Mouse (Mus musculus): ENCODE data around the gene Chml.

Gene Chml

GRCm38 (mm10) chr1:175648615-175649014 is 44.1 kb downstream of the Chml start:
- no peak for DNase-seq (ENCODE audit: low spot score)

- DNase-seq (ENCODE audit: low spot score), result no peak
Observed at GRCm38 (mm10) chr1:175646952-175647351, 45.7 kb downstream of the Chml start.

DNA sequence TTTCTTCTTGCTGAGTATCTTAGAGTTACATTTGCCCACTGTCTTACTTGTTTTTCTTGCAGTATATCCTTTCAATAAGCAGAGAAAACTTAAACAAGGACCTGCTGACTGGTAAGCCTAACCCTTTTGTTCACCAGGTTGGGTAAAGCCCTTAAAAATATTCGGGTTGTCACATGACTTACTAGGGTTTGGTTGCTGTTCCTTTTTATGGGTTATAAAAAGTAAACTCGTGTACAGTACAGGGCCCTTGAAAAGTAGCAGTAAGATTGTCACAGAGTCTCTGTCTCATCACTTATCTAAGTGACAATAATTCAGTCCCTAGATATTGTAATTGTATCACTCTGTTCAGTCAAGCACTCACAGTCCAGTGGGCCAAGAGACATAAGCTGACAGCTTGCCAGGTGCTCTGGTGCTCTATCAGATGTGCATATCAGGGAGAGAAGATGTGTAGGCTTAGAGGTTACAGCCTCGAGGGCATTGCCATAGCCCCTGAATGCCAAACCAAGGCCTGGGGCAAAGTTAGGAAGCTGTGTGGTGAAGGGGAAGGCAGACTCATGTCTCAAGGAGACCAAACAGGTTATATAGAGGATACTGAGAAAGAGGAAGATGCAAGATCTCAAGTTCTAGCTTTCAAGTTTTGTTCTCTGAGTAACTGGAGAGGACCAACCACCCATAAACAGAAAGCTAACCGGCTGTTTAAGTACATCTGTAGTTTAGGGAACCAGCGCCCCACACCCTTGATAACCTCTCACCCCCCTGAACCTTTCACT is 49.0 kb downstream of the Chml start:
- DNase-seq (ENCODE audit: low spot score), result no peak

DNA sequence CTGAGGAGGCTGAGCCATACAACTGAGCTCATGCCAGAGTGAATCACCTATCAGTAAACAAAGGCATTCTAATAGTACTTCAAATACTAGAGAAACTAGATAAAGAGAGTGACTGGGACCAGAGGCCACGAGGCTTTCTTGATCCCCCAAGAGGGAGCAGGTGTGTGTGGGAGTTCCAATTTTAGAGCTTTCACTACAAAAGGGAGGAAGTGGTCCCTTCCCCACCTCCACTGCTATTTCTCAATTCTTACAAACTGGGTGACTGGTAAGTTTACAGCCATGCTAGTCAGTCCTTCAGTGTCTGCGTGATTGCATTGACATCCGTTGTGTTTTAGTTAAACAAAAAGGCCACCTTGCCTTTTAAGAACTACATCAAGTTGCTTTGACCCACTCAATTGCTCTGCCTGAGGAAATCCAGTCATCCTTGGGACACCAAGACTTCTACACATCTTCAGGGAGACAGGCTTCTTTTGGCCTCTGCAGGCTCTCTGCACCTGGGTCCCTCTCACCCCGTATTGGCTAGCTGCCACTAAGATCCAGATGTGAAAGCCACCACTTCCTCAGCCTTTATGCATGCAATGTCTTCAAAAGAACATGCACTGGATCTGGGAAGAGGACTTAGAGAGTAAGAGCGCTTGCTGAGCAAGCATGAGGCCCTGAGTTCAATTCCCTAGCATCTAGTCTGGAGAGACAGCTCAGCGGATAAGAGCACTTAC is 52.1 kb downstream of the Chml start:
- DNase-seq (ENCODE audit: low spot score), result no peak

DNA sequence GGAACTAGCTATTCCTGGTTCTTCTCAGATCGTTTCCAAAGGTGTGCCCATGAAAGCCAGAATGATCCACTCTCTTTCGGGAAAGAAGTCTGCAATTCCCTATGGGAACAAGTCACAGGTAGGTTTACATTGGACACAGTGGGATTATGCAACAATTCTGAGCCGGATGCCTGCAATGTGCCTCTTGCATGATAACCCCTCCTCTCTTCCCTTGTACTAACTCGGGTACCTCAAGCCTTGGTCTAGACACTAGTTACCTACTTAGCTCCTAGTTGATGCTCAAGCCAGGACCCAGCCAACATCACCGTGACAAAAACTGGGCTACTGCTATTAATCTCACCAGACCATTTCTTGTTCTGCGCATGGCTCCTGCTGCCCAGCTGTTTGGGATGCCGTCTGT is 53.6 kb downstream of the Chml start:
- no peak for DNase-seq (ENCODE audit: low spot score)

DNA sequence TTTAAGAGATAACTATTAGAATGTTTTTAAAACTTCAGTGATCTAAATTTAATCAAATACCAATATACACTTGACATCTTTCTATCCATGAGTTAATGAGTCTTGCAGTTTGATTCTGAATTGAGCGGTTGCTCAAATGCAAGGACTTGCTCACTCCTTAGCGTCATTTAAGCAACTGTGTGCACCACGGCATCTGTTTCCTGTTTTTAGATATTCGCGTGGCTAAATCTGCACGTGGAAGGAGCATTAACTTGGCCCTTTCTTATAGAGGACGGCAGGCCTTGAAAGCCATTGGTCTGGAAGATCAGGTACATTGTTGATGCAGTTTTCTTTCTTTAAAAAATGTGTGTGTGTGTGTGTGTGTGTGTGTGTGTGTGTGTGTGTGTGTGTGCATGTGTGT is 55.0 kb downstream of the Chml start:
- no peak for DNase-seq (ENCODE audit: low spot score)

GRCm38 (mm10) chr1:175632470-175632869 is 60.2 kb downstream of the Chml start:
- DNase-seq (ENCODE audit: low spot score), result no peak
